Mouse (Mus musculus): Measurements from ENCODE around the gene Olfr1113.
"Not testable (repeated sequence)": the region's sequence is repeated elsewhere in the genome, so short reads cannot be mapped to it uniquely, and the experiment has no call there.

The Olfr1113 gene

GRCm38 (mm10) chr2:87208670-87209069 lies at the start of gene Olfr1113:
Olfr1113 (plus strand) TSS chr2:87208970.
- DNase-seq (ENCODE audit: low read depth), result no peak

GRCm38 (mm10) chr2:87167731-87168130 lies 41.0 kb upstream of the Olfr1113 start:
- DNase-seq (ENCODE audit: low read depth), result not testable (repeated sequence)

- DNase-seq (ENCODE audit: low read depth), result no peak
These were observed 21.3 kb upstream of the Olfr1113 start, which contains the start of gene Olfr1112 for GRCm38 (mm10) chr2:87187498-87187897. Olfr1112 (plus strand) TSS chr2:87187798.

GRCm38 (mm10) chr2:87247713-87248112 lies 38.9 kb downstream of the Olfr1113 start, which contains the start of gene Olfr1115:
Olfr1115 (plus strand) TSS chr2:87248013.
- DNase-seq (ENCODE audit: low read depth), result no peak

Measured in c-Kit-positive CD71-negative TER-119-negative erythroid progenitor cells, embryonic 14.5 days (primary cell).